Mouse (Mus musculus): ENCODE results near the gene Bcl6. TPM values are rescaled to one million over a fixed set of nuclear protein-coding genes. Genes with fewer than 3 reads are reported as not detected.
A peak's percentile ranks its signal among the peaks of the same experiment; 100 is the strongest.

Bcl6 gene
- total RNA-seq (2014; fragmentation: Nextera tagmentation), result 1.2 TPM in 1 of 2 replicates, not detected in the other
- 0.61 and 1.3 TPM in 2 replicates for total RNA-seq (2017)

DNA sequence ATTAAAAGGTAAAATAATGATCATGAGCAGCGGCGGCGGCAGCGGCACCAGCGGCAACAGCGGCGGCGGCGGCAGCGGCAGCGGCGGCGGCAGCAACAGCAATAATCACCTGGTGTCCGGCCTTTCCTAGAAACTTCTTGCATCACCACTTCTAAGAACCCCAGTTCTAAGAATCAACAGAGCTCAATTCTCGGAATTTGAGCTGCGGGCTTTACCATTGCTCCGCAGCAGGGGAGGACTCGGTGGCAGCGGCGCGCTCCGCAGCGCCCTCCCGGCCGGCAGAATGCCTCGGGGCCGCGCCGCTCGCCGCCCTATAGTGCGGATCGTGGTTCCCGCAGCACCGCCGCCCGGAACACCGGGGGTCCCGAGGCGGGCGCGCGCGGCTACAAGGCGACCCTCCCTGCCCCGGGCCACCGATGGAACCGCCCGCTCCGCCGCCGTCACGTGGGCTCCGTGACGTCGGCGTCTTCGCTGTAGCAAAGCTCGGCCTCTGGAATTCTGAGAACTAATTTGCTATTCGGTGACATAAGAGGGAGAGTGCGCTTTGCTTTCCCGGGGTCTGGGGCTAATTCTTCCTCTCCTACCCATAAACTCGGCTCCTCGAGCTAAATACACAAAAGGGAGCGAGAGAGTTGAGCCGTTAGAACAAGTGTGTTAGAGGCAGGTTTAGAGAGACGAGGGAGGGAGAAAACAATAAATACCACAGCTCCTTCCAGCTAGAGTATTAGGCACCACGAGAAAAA is at the start of gene Bcl6, which contains the start of gene Gm37419:
Gene Bcl6, minus strand, starts transcription at position 387 of the 743 bp plus-strand sequence.
Gene Gm37419, plus strand, starts transcription at position 17 of the 743 bp plus-strand sequence.
- peak; percentile 64 for ATAC-seq (replicated peaks; ENCODE audit: low FRiP score, low TSS enrichment, poor library complexity, severe bottlenecking)

DNA sequence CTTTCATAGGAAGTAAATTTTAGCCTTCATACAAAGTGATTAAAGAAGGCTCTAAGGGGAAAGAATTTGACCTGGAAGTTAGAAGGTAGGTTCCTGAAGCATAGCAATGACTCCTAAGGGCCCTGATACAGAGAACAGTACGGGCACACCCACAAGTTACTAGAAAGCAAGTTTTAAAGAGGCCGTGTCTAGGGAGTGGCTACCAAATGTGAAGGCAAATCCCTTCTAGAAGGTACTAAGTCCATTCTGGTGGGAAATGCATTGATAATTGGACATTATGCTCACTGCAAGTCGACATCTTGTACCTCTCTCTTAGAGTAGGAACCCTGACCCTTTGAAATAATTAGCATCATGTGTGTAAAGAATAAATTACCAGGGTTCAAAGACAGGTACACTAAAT is 47.7 kb upstream of the Bcl6 start:
- no peak for ATAC-seq (replicated peaks; ENCODE audit: low FRiP score, low TSS enrichment, poor library complexity, severe bottlenecking)

DNA sequence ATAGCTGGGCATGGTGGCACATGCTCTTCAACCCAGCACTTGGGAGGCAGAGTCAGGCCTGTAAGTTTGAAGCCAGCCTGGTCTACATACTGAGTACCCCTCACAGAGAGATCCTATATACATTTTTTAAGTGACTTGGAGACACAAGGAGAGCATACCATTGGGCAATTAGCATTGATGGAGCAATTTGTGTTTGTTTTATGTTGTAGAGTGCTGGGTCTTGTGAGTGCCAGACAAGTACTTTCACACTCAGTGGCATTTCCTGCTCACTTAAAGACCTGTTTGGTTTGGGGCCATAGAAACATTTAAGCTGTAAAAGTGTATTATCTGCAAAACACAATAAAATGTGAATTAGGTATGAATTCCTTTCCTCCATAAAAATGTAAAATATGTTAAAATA is 47.1 kb upstream of the Bcl6 start:
- ATAC-seq (replicated peaks; ENCODE audit: low FRiP score, low TSS enrichment, poor library complexity, severe bottlenecking), result no peak

DNA sequence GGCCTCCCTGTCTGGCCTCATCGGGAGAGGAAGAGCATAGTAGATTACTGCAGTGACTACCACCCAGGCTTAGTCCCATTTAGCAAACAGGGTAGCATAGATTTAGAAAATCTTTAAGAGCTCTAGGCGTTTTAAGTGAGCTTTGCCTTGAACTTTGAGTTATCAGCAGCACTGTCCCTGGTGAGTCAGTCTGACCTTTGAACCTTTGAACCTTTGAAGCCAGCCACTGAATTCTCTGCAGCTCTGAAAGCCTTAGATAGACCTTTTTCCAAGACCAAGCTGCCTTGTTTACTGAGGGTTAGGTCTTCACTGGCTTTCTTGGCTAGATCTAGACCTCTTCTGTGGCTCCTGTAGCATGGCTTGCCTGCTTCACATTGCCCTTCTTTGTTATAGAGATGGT is 45.8 kb upstream of the Bcl6 start:
- ATAC-seq (replicated peaks; ENCODE audit: low FRiP score, low TSS enrichment, poor library complexity, severe bottlenecking), result no peak

DNA sequence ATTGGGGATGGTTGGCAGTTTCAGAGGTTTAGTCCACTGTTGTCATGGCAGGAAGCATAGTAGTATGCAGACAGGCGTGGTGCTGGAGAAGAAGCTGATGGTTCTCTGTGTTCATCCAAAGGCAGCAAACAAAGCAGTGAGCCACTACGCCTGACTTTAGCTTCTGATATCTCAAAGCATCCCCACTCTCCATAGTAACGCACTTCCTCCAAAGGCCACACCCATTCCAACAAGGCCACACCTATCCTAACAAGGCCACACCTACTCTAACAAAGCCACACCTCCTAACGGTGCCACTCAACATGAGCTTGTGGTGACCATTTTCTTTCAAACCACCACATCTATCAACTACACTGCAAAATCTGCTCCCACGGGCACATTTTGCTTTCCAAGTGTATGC is 44.6 kb upstream of the Bcl6 start:
- peak; percentile 59 for ATAC-seq (replicated peaks; ENCODE audit: low FRiP score, low TSS enrichment, poor library complexity, severe bottlenecking)

DNA sequence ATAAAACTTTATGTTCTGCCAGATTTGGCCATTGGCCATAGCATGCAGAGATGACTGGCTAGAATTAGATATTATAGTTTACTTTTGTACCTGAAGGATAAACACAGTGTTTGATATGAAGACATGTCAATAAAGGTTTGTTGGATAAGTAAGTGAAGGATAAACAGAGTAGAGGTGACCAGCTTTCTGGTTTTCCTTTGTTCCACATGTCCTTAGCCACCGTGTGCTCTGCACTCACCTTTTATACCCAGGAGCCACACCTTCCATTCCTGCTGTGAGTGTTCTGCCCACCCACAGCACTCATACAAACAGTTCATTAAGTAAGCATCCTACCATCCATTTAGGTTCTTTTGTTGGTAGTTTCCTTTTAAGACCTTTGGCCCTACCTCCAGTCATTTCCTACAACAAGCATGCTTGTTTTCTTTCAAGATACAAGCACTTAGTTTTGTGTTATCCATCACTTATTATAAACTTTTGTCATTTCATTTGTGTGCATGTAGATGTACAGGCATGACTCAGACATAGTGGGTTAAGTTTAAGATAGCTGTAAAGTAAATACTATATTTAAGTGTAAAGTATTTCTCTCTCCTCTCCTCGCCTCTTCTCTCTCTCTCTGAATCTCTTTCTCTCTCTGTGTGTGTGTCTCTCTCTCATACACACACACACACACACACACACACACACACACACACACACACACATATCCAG is 41.5 kb upstream of the Bcl6 start:
- no peak for ATAC-seq (replicated peaks; ENCODE audit: low FRiP score, low TSS enrichment, poor library complexity, severe bottlenecking)

DNA sequence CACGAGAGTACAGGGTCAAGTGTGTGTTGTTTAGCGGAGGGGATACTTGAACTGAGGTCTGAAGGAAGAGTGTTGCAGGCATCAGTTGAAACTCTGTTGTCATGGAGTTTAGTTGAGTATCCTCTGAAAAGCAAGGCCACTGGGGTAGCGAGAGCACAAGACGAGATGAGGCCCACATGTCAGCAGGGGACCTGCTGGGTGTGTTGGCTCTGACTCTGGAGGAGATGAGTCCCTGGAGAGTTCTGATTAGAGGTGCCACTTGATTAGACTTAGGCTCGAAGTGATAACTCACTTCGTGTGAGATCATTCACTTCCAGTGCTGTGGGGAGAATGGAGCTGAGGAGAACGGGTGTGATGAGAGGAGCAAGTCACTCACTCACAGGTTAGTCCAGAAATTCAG is 36.8 kb upstream of the Bcl6 start:
- ATAC-seq (replicated peaks; ENCODE audit: low FRiP score, low TSS enrichment, poor library complexity, severe bottlenecking), result peak; percentile 96

DNA sequence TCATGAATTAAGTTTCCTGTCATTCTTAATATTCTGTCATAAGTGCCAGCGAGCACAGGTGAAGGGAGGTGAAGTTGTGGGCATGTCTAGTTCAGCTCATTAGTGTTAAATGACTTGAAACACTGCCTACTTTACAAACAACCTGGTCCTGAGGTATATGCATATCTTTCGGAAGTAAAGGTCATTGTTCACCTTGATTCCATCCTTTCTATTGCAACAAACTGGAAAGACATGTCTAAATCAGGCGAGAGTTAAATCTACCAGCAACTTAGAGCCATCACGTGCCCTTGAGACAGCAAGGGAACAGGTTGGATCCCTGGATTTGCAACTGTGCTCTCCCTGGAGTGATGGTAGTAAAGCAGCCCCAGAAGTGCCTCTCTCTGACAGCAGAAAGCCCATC is 34.0 kb upstream of the Bcl6 start:
- ATAC-seq (replicated peaks; ENCODE audit: low FRiP score, low TSS enrichment, poor library complexity, severe bottlenecking), result no peak

DNA sequence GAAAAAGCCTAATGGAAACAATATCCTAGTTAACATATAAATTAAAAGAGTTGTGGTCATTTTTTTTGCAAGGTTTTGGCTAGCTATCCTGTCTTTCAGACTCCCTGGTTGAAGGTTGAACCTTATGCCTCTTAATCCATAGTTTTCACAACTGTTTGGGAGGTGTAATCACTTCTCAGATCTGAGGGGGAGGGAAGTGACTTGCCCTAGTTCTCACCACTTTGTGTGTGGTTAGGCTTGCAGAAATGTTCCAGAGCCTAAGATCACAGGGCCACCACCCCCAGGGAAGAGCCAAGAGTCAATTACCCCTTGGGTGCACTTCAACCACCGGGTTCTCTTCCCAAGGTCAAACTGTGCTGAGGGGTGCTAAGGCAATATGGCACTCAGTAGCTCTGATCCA is 33.1 kb upstream of the Bcl6 start:
- ATAC-seq (replicated peaks; ENCODE audit: low FRiP score, low TSS enrichment, poor library complexity, severe bottlenecking), result no peak

DNA sequence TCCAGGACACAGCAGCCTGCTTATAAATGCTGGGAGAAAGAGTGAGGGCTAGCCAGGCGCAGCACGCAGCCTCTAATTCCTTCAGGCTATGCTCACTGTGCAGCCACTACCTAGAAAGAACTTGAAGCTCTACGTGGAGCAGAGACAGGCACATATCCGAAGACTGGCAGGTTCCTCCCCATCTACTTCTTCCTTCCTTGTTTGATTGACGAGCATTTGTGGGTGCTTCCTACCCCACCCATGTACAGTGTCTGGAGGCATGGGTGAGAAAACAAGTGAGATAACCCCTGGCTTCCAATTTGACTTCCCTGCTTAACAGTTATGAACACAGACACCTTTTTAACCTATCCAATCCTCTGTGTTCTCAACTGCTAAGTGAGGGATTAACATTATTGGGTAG is 28.1 kb upstream of the Bcl6 start:
- peak; percentile 33 for ATAC-seq (replicated peaks; ENCODE audit: low FRiP score, low TSS enrichment, poor library complexity, severe bottlenecking)

DNA sequence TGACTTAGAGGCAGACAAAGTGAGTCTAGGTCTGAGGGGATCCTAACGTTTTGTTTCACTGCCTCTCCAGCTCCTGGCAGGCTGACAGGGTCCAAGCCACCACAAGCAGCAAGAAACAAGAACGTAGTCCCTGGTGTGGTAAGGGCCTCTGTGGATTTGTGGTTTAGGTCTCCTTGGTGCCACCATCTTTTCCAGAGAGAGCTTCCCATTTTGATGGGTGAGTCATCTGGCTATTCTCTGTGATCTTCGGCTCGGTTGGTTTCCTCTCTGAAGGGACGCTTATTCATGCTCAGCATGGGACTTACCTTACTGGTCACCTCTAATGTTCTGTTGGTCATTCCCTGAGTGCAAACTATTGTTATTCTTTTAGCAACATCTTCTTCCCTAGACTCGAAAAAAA is 27.6 kb upstream of the Bcl6 start:
- ATAC-seq (replicated peaks; ENCODE audit: low FRiP score, low TSS enrichment, poor library complexity, severe bottlenecking), result no peak

DNA sequence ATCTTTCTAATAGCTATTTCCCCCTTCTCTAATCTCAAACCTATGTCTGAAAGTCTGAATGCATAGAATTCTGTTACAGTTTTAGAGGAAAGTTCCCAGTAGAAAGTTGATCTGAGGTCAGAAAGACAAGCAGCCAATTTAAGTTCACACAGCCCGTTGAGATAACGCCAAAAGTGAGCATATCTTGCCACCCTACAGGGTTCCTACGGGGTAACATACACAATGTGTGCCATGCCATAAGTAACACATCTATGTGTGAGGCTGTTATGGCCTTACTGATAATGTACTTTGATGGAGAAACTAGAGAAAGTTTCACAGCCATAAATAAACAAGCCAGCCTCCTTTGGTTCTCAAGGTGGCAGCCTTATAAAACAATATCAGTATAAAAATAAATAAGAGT is 25.7 kb upstream of the Bcl6 start:
- ATAC-seq (replicated peaks; ENCODE audit: low FRiP score, low TSS enrichment, poor library complexity, severe bottlenecking), result peak; percentile 96

DNA sequence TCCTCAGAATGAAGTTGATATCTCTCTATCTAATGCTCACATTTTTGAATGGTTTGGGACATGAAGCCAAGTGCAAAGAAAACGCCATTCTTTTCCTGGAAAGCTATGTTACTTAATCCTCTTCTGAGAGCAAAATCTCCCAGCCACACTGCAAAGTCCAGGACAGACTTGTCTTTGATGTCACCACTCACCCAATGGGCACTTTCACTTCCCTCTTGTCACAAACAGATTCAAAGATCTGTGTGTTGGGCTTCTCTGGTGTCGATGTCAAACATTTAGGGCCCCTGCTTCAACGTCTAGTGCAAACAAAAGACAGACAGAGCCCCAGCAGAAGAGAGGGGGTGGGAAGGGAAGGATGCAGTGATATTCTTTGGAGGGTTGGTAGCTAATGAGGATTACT is 23.4 kb upstream of the Bcl6 start:
- ATAC-seq (replicated peaks; ENCODE audit: low FRiP score, low TSS enrichment, poor library complexity, severe bottlenecking), result no peak

DNA sequence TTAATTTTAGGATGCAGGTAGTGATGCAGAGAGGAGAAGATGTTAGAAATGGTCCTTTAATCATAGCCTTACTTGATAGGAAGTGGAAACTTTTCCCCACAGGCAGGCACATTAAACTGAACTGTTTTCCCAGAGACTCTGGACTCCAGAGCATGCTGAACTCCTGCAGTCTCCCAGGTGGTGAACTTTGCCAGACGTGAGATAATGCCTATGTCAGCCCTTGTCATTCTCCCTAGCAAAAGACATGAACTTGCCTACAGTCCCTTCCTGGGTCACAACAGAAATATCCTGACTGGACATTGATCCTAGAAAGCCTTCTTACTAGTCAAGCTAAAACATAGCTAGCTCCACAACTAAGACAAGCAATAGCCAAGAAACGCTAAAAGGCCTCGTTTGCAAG is 22.7 kb upstream of the Bcl6 start:
- no peak for ATAC-seq (replicated peaks; ENCODE audit: low FRiP score, low TSS enrichment, poor library complexity, severe bottlenecking)

DNA sequence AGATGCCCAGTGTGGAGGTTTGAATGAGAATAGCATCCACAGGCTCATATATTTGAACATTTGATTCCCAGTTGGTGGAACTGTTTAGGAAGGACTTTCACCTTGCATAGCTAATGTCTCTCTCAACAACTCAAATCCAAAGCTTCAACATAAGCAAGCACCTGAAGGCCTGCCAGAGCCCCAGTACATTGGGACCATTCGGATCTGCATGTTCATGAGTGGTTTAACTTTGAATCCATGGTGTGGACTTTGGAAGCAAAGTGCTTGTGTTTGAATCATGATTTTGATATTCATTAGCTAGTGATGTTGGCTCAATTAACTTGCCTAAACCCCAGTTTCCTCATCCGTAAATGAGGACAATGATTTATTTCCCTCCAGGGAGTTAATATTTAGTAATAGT is 21.2 kb upstream of the Bcl6 start:
- no peak for ATAC-seq (replicated peaks; ENCODE audit: low FRiP score, low TSS enrichment, poor library complexity, severe bottlenecking)

DNA sequence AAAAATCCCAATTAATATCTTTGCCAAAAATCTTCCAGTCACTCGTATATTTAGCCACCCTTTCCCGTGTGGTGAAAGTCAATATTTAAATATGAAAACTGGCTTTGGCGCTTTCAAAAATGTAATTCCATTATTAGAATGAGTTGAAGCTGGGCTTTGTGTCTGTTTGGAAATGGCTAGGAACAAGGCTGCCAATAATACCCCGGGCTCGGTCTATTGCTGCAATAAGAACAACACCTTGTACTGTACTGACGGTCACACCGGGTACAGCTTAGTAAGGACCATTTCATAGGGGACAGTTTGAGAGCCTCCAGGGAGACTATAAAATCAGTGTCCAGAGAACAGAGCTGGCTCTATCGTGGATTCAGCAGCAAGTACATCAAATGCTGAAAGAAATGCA is 17.3 kb upstream of the Bcl6 start:
- no peak for ATAC-seq (replicated peaks; ENCODE audit: low FRiP score, low TSS enrichment, poor library complexity, severe bottlenecking)

DNA sequence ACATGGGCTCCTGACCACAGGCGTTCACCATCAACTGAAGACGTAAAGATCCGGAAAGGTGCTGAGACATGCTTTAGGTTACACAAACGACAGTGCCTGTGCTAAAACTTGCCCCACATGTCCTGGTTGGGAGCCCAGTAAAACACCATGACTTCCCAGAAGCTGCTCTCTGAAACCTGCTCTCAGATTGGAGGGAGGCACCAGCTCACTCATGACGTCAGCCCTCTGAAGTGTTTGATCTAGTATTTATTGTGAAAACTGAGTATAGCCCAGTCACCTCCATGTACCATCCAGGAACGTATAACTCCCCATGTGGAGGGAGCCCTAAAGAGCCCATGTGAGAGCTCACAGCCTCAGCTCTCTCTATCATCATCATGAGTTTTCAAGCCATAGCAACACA is 9.3 kb upstream of the Bcl6 start:
- ATAC-seq (replicated peaks; ENCODE audit: low FRiP score, low TSS enrichment, poor library complexity, severe bottlenecking), result no peak

DNA sequence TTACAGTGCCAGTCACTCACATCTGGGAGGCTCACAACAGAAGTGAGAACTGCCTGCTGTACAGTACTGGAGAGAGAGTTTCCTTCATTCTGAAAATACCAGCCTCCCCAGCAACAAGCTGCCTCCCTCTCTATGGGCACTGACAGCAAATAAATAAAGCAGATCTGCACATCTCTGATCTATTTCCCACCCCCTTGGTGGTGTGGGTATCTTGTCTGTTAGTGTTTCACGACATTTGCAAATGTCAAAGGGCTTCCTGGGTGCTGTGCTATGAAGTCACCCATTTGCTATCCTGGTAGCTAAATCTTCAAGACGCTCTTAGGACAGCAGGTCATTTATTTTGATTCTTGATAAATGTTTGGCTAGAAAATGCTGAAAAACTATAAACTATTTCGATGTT is 8.6 kb upstream of the Bcl6 start:
- no peak for ATAC-seq (replicated peaks; ENCODE audit: low FRiP score, low TSS enrichment, poor library complexity, severe bottlenecking)

DNA sequence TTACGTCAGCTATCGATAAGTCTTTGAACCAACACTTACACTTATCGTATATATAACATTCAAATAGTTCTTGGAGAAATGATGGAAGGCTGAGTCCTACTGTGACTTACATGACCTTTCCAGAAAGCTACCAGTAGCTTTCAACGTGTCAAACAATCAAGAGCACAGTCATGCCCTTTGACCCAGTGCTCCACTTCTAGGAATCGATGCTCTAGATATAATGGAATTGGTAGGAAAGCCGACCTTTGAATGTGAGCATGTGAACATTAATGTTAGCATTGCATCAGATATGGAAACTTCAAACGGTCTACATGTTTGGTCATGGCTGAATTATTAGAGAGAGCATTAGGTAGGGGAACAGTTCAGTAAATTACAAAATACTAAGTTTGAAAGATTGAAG is 7.7 kb upstream of the Bcl6 start:
- ATAC-seq (replicated peaks; ENCODE audit: low FRiP score, low TSS enrichment, poor library complexity, severe bottlenecking), result no peak

DNA sequence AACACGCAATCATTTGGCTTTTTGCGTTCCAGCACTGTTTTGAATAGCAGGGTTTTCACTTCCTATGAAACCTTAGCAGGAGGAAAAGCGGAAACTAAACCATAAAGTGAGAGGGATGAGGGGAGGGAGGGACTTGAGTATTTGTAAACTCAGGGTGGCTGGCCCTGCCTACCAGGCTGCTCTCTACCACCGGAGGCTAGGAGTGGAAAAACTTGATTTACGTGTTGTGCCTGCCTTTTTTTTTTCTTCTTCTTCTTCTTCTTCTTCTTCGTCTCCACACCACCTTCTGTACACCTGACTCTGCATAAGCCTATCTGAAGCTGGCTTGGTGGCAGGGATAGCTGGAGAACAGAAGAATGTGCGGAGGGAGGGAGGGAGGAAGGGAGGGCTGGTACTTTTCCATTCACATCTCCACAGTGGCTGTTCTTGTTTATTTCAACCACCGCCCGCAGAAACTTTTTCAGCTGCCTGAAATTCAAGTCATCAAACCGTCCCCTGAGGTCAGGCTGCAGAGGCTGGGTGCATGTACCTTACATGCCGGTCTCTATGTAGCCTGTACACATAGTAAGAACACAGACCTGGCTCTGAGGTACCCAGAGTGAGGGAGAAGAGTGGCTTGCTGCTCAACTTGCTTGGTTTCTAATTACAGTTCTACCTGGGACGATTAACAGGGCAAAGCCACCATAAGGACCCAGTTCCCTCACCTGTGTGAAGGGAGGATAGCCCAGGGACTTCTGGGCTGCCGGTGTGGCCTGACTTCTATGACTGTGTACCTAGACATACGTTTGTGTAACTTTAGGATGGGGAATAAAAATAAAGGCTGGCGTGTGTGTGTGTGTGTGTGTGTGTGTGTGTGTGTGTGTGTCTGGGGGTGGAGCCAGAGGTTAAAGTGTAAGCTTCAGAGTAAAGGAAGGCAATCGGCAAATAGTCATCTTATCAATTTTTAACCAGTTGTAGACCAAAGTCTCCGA is 5.0 kb upstream of the Bcl6 start:
- no peak for ATAC-seq (replicated peaks; ENCODE audit: low FRiP score, low TSS enrichment, poor library complexity, severe bottlenecking)

Data from megakaryocyte-erythroid progenitor cell, adult 5-6 weeks (primary cell).